Mouse (Mus musculus) forebrain, embryonic 16.5 days (tissue): ENCODE results near the gene Ddx43. TPM values are rescaled to one million over a fixed set of nuclear protein-coding genes. Genes with fewer than 3 reads are reported as not detected.

ENCODE experiments used
- ATAC-seq: fragments of 200-750 bp; cut with Nextera tagmentation; 2 replicates; pipeline ENCODE4 v1.8.0; 2017; ENCODE audit warnings: mild to moderate bottlenecking, moderate library complexity
- H3K27ac ChIP-seq: fragments of 300-500 bp; sonication (generic); 2 replicates; pipeline ENCODE4 v1.5.1; 2014; ENCODE audit warnings: low read length, control low read depth
- H3K27me3 ChIP-seq: fragments of 300-500 bp; sonication (generic); replicated peaks from 2 replicates; pipeline ENCODE4 v1.6.1; 2014; ENCODE audit warnings: low read length; ENCODE audit not compliant: control insufficient read depth, insufficient read depth
- H3K36me3 ChIP-seq: fragments of 300-500 bp; sonication (generic); 2 replicates; pipeline ENCODE4 v1.6.1; 2014; ENCODE audit not compliant: control insufficient read depth, insufficient read depth
- H3K4me1 ChIP-seq: fragments of 300-500 bp; sonication (generic); replicated peaks from 2 replicates; pipeline ENCODE4 v1.6.1; 2014; ENCODE audit warnings: low read length; ENCODE audit not compliant: control insufficient read depth, insufficient read depth
- H3K4me2 ChIP-seq: fragments of 300-500 bp; sonication (generic); 2 replicates; pipeline ENCODE4 v1.6.1; 2014; ENCODE audit warnings: mild to moderate bottlenecking, low read length, control low read depth
- H3K4me3 ChIP-seq: fragments of 300-500 bp; sonication (generic); replicated peaks from 2 replicates; pipeline ENCODE4 v1.5.1; 2014; ENCODE audit warnings: mild to moderate bottlenecking, low read length, control low read depth
- H3K9ac ChIP-seq: fragments of 300-500 bp; sonication (generic); replicated peaks from 2 replicates; pipeline ENCODE4 v1.6.1; 2014; ENCODE audit warnings: low read depth, low read length, control low read depth
- H3K9me3 ChIP-seq: fragments of 300-500 bp; sonication (generic); 2 replicates; pipeline ENCODE4 v1.6.1; 2016; ENCODE audit warnings: low read length; ENCODE audit not compliant: control insufficient read depth
- WGBS: fragments of 180-500 bp; shearing (Covaris S2); extraction: QIAGEN DNeasy Blood & Tissue Kit; methylation state at CpG from one replicate; pipeline ENCODE4 v1.1.7; 2014; 5-methylcytosine and 5-hydroxymethylcytosine counted together
- polyA plus RNA-seq: library from polyadenylated mRNA; unstranded; fragments of >200 nt; fragmentation: Nextera tagmentation; extraction: Ambion mirVana; gene quantifications from 2 replicates; pipeline ENCODE4 v1.2.1, GENCODE M21; 2015

Gene Ddx43
- polyA plus RNA-seq, 1 experiment from 2014 or later = 0.30 TPM

- no peak for ATAC-seq
- no peaks in the 10 kb centered on the region for H3K9me3 ChIP-seq
- H3K4me3 ChIP-seq = no peak overlapping the region
- H3K27ac ChIP-seq = no peak overlapping the region
- no peak overlapping the region for H3K9ac ChIP-seq
- H3K4me2 ChIP-seq = no peak overlapping the region
- no peaks in the 10 kb centered on the region for H3K27me3 ChIP-seq
- 92% methylated on average over 7 of the region's 7 CpGs for WGBS
- no peaks in the 10 kb centered on the region for H3K4me1 ChIP-seq
- no peaks in the 10 kb centered on the region for H3K36me3 ChIP-seq
These were observed 8.6 kb upstream of the Ddx43 start for GRCm38 (mm10) chr9:78386947-78387346.

- Histone ChIP-seq H3K4me3 (no peak overlapping the region), H3K9ac (no peak overlapping the region), H3K36me3 (no peaks in the 10 kb centered on the region), H3K9me3 (no peaks in the 10 kb centered on the region), H3K4me1 (no peaks in the 10 kb centered on the region), H3K27ac (no peak overlapping the region), H3K4me2 (no peak overlapping the region), H3K27me3 (peaks cover 15% of the 10 kb centered on the region)
- WGBS = 67% methylated on average over 5 of the region's 5 CpGs
- no peak for ATAC-seq
These were observed 5.6 kb upstream of the Ddx43 start for GRCm38 (mm10) chr9:78389981-78390380.

GRCm38 (mm10) chr9:78393741-78394140 lies 1.8 kb upstream of the Ddx43 start:
- H3K27ac ChIP-seq = no peak overlapping the region
- no peaks in the 10 kb centered on the region for H3K9me3 ChIP-seq
- 91% methylated on average over 10 of the region's 10 CpGs for WGBS
- H3K36me3 ChIP-seq = no peaks in the 10 kb centered on the region
- H3K4me2 ChIP-seq = no peak overlapping the region
- peaks cover 9% of the 10 kb centered on the region for H3K4me1 ChIP-seq
- no peak overlapping the region for H3K9ac ChIP-seq
- ATAC-seq = no peak
- H3K27me3 ChIP-seq = peaks cover 40% of the 10 kb centered on the region
- H3K4me3 ChIP-seq = no peak overlapping the region

- Histone ChIP-seq H3K4me2 (no peak overlapping the region), H3K9ac (no peak overlapping the region), H3K4me1 (peaks cover 9% of the 10 kb centered on the region), H3K4me3 (no peak overlapping the region), H3K27me3 (peaks cover 40% of the 10 kb centered on the region), H3K9me3 (no peaks in the 10 kb centered on the region), H3K36me3 (no peaks in the 10 kb centered on the region), H3K27ac (no peak overlapping the region)
- WGBS = 61% methylated on average over 7 of the region's 7 CpGs
- no peak for ATAC-seq
These were observed 975 bp upstream of the Ddx43 start for GRCm38 (mm10) chr9:78394602-78395001.

GRCm38 (mm10) chr9:78395244-78395629 lies 340 bp upstream of the Ddx43 start:
- ATAC-seq = no peak; the same call in 1 of the 2 replicates
- no peak overlapping the region for H3K27ac ChIP-seq
- H3K4me1 ChIP-seq = peaks cover 9% of the 10 kb centered on the region
- peaks cover 40% of the 10 kb centered on the region for H3K27me3 ChIP-seq
- peak overlapping the region; percentile 58 for H3K4me2 ChIP-seq
- 37% methylated on average over 11 of the region's 11 CpGs for WGBS
- H3K4me3 ChIP-seq = peak overlapping the region; percentile 46
- no peaks in the 10 kb centered on the region for H3K36me3 ChIP-seq
- no peak overlapping the region for H3K9ac ChIP-seq
- no peaks in the 10 kb centered on the region for H3K9me3 ChIP-seq

- Histone ChIP-seq H3K27ac (no peak overlapping the region), H3K4me3 (no peak overlapping the region), H3K4me1 (peaks cover 9% of the 10 kb centered on the region), H3K4me2 (no peak overlapping the region), H3K9ac (no peak overlapping the region), H3K27me3 (peaks cover 40% of the 10 kb centered on the region), H3K36me3 (no peaks in the 10 kb centered on the region), H3K9me3 (no peaks in the 10 kb centered on the region)
- no peak for ATAC-seq
- 61% methylated on average over 9 of the region's 9 CpGs for WGBS
These were observed 940 bp downstream of the Ddx43 start for GRCm38 (mm10) chr9:78396517-78396916.

GRCm38 (mm10) chr9:78400570-78400969 lies 5.0 kb downstream of the Ddx43 start:
- 93% methylated on average over 5 of the region's 5 CpGs for WGBS
- no peak for ATAC-seq
- Histone ChIP-seq H3K9me3 (no peaks in the 10 kb centered on the region), H3K27me3 (peaks cover 19% of the 10 kb centered on the region), H3K9ac (no peak overlapping the region), H3K27ac (no peak overlapping the region), H3K4me1 (peaks cover 7% of the 10 kb centered on the region), H3K4me3 (no peak overlapping the region), H3K4me2 (no peak overlapping the region), H3K36me3 (no peaks in the 10 kb centered on the region)

- Histone ChIP-seq H3K4me2 (no peak overlapping the region), H3K4me3 (no peak overlapping the region), H3K9ac (no peak overlapping the region), H3K36me3 (no peaks in the 10 kb centered on the region), H3K27me3 (peaks cover 11% of the 10 kb centered on the region), H3K4me1 (no peaks in the 10 kb centered on the region), H3K27ac (no peak overlapping the region), H3K9me3 (no peaks in the 10 kb centered on the region)
- 92% methylated on average over 7 of the region's 7 CpGs for WGBS
- no peak for ATAC-seq
These were observed 6.0 kb downstream of the Ddx43 start for GRCm38 (mm10) chr9:78401596-78401995.

- Histone ChIP-seq H3K9me3 (no peaks in the 10 kb centered on the region), H3K4me2 (peak overlapping the region; percentile 53), H3K27ac (no peak overlapping the region), H3K4me3 (peak overlapping the region; percentile 35), H3K4me1 (peaks cover 3% of the 10 kb centered on the region; the same call in 1 of the 2 replicates), H3K9ac (peak overlapping the region; percentile 49), H3K36me3 (no peaks in the 10 kb centered on the region), H3K27me3 (no peaks in the 10 kb centered on the region)
- WGBS = 38% methylated on average over 26 of the region's 27 CpGs
- no peak for ATAC-seq
These were observed 31.8 kb downstream of the Ddx43 start for GRCm38 (mm10) chr9:78427362-78427781.

- H3K4me2 ChIP-seq = no peak overlapping the region
- H3K4me3 ChIP-seq = no peak overlapping the region
- no peak for ATAC-seq
- H3K27me3 ChIP-seq = no peaks in the 10 kb centered on the region
- H3K9ac ChIP-seq = no peak overlapping the region
- 85% methylated on average over 6 of the region's 6 CpGs for WGBS
- no peaks in the 10 kb centered on the region for H3K9me3 ChIP-seq
- no peaks in the 10 kb centered on the region for H3K36me3 ChIP-seq
- H3K4me1 ChIP-seq = peaks cover 3% of the 10 kb centered on the region; the same call in 1 of the 2 replicates
- no peak overlapping the region for H3K27ac ChIP-seq
These were observed 32.6 kb downstream of the Ddx43 start for GRCm38 (mm10) chr9:78428185-78428584.
